Mouse (Mus musculus): Measurements from ENCODE around the gene Slc9a9. TPM values are rescaled to one million over a fixed set of nuclear protein-coding genes. Genes with fewer than 3 reads are reported as not detected.

The Slc9a9 gene
- polyA plus RNA-seq, 1 experiment = 4.0 TPM

DNA sequence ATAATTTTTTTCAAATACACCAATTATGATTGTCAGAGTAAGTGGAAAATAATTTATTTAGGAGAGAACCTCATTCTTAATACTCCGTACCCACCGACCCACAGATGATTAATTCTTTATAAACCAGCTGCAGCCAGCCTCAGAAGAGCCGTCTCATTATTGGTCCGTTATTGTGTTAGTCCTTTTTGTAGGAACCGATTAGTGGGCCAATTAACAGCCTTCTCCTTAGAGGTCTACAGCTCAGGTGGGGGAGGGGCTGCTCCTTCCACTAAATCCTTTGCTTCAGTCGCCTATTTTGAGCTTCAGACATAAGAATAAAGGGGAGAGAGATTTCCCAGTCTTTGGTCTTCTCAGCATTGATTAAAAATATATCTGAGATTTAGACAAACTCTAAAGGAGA, 98.4 kb downstream of the Slc9a9 start:
- no peak for DNase-seq
- TF ChIP-seq CTCF (IDR thresholded peaks at IDR 0.05; ENCODE audit: insufficient read depth, low read length) (no peak), POLR2A (IDR thresholded peaks at IDR 0.05; ENCODE audit: borderline replicate concordance, extremely low read depth, low read depth, low read length) (no peak)
- 80% methylated on average over 6 of the region's 6 CpGs for WGBS
- no peak overlapping the region for H3K4me3 ChIP-seq (replicated peaks; ENCODE audit: extremely low read depth, low read depth, low read length)
- H3K4me1 ChIP-seq (ENCODE audit: control insufficient read depth, insufficient read depth, low read length) = no peaks in the 10 kb centered on the region

GRCm38 (mm10) chr9:94768524-94768923, 98.8 kb downstream of the Slc9a9 start:
- WGBS = 78% methylated on average over 4 of the region's 4 CpGs
- DNase-seq = no peak

GRCm38 (mm10) chr9:94773357-94773756, 103.6 kb downstream of the Slc9a9 start:
- H3K4me3 ChIP-seq (replicated peaks; ENCODE audit: extremely low read depth, low read depth, low read length) = no peak overlapping the region
- WGBS = 38% methylated on average over 4 of the region's 4 CpGs
- TF ChIP-seq CTCF (IDR thresholded peaks at IDR 0.05; ENCODE audit: insufficient read depth, low read length) = no peak
- no peak for DNase-seq
- no peaks in the 10 kb centered on the region for H3K4me1 ChIP-seq (ENCODE audit: control insufficient read depth, insufficient read depth, low read length)

More at GRCm38 (mm10) chr9:94768524-94768923, 98.8 kb downstream of the Slc9a9 start:
- H3K4me1 ChIP-seq (ENCODE audit: control insufficient read depth, insufficient read depth, low read length) = no peaks in the 10 kb centered on the region
- no peak overlapping the region for H3K4me3 ChIP-seq (replicated peaks; ENCODE audit: extremely low read depth, low read depth, low read length)
- TF ChIP-seq POLR2A (IDR thresholded peaks at IDR 0.05; ENCODE audit: borderline replicate concordance, extremely low read depth, low read depth, low read length) (no peak), CTCF (IDR thresholded peaks at IDR 0.05; ENCODE audit: insufficient read depth, low read length) (no peak)

GRCm38 (mm10) chr9:94788261-94788660, 118.6 kb downstream of the Slc9a9 start:
- no peak overlapping the region for H3K4me3 ChIP-seq (replicated peaks; ENCODE audit: extremely low read depth, low read depth, low read length)
- WGBS = 81% methylated on average over 3 of the region's 3 CpGs

DNA sequence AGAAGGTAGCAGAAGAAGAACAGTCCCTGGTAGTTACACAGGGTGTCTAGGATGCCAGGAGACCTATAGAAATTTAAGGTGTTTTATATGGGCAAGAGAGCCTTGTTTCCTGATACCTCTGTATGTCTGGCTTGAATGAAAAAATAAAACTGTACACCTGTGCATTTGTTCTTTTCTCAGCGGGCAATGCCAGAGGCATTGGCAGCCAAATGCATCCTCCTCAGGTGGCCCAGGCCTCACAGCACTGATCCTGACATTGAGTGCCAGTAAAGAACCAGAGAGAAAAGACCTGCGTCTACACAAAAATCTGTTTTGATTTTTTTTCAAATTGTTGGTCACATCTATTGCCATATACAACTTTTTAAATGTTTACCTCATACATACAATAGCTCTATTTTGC, 121.3 kb downstream of the Slc9a9 start:
- Histone ChIP-seq H3K4me1 (ENCODE audit: control insufficient read depth, insufficient read depth, low read length) (no peaks in the 10 kb centered on the region), H3K4me3 (replicated peaks; ENCODE audit: extremely low read depth, low read depth, low read length) (no peak overlapping the region)
- TF ChIP-seq CTCF (IDR thresholded peaks at IDR 0.05; ENCODE audit: insufficient read depth, low read length) (no peak), POLR2A (IDR thresholded peaks at IDR 0.05; ENCODE audit: borderline replicate concordance, extremely low read depth, low read depth, low read length) (no peak)
- DNase-seq = no peak
- WGBS = 92% methylated on average over 2 of the region's 2 CpGs

More at GRCm38 (mm10) chr9:94788261-94788660, 118.6 kb downstream of the Slc9a9 start:
- DNase-seq = no peak
- TF ChIP-seq CTCF (IDR thresholded peaks at IDR 0.05; ENCODE audit: insufficient read depth, low read length) (no peak), POLR2A (IDR thresholded peaks at IDR 0.05; ENCODE audit: borderline replicate concordance, extremely low read depth, low read depth, low read length) (no peak)
- H3K4me1 ChIP-seq (ENCODE audit: control insufficient read depth, insufficient read depth, low read length) = no peaks in the 10 kb centered on the region

DNA sequence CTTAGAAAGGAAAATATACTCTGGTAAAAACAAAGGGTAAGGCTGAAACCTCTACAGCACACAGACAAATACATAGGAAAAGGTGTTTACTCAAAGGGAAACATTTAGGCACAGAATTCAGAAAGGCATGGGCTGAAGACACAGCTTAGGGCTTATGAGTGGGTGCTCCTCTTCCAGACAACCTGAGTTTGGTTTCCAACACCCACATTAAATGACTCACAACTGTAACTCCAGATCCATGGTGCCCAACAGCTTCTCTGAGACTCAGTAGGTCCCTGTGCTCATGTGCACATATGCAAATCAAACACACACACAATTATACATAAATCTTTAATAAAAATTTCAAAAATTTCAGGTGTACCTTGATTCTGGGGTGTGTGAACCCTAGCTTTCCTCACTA, 133.4 kb downstream of the Slc9a9 start:
- DNase-seq = no peak
- H3K4me1 ChIP-seq (ENCODE audit: control insufficient read depth, insufficient read depth, low read length) = no peaks in the 10 kb centered on the region
- TF ChIP-seq POLR2A (IDR thresholded peaks at IDR 0.05; ENCODE audit: borderline replicate concordance, extremely low read depth, low read depth, low read length) (no peak), CTCF (IDR thresholded peaks at IDR 0.05; ENCODE audit: insufficient read depth, low read length) (no peak)
- H3K4me3 ChIP-seq (replicated peaks; ENCODE audit: extremely low read depth, low read depth, low read length) = no peak overlapping the region

- TF ChIP-seq CTCF (IDR thresholded peaks at IDR 0.05; ENCODE audit: insufficient read depth, low read length) (no peak), POLR2A (IDR thresholded peaks at IDR 0.05; ENCODE audit: borderline replicate concordance, extremely low read depth, low read depth, low read length) (no peak)
- no peak for DNase-seq
- 53% methylated on average over 8 of the region's 8 CpGs for WGBS
- no peak overlapping the region for H3K4me3 ChIP-seq (replicated peaks; ENCODE audit: extremely low read depth, low read depth, low read length)
- H3K4me1 ChIP-seq (ENCODE audit: control insufficient read depth, insufficient read depth, low read length) = no peaks in the 10 kb centered on the region
These were observed 135.8 kb downstream of the Slc9a9 start for GRCm38 (mm10) chr9:94805506-94805905.

DNA sequence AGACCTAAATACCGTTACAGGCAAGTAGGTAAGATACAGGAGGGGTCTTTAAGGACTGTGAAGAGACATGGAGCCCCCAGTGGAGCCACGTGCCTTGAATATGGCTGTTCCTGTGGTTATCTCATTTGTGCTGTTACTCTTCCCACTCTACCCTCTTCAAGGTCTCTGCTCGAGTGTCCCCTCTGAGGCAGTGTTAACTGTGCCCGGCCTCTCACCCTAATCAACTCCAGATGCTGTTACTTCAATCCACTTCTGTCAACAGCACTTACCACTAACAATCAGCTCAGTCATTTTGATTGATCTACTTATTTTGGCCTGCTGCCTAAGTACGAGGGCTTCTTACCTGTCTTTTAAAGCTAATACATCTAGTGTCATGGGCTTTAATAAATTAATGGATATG, 145.8 kb downstream of the Slc9a9 start:
- Histone ChIP-seq H3K4me3 (replicated peaks; ENCODE audit: extremely low read depth, low read depth, low read length) (no peak overlapping the region), H3K4me1 (ENCODE audit: control insufficient read depth, insufficient read depth, low read length) (no peaks in the 10 kb centered on the region)
- DNase-seq = no peak
- 49% methylated on average over 5 of the region's 5 CpGs for WGBS
- TF ChIP-seq CTCF (IDR thresholded peaks at IDR 0.05; ENCODE audit: insufficient read depth, low read length) (no peak), POLR2A (IDR thresholded peaks at IDR 0.05; ENCODE audit: borderline replicate concordance, extremely low read depth, low read depth, low read length) (no peak)

DNA sequence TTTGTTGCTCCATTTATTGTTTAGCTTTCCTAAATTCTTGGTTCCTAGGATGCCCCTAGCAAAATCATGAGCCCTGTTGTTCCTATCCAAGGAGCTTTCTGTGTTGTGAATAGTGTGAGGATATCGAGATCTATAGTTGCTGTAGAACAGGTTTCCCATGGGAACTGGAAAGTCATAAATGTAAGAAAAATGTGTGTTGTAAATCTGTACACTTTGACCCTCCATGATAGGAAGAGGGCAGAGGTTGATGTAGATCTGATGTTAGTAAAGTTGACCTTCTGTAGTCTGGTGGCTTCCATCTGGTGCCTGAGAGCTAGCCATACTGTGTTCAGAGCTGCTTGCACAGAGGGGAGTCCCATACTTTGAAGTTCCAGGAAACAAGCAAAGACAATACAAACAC, 151.6 kb downstream of the Slc9a9 start:
- Histone ChIP-seq H3K4me1 (ENCODE audit: control insufficient read depth, insufficient read depth, low read length) (no peaks in the 10 kb centered on the region), H3K4me3 (replicated peaks; ENCODE audit: extremely low read depth, low read depth, low read length) (no peak overlapping the region)
- TF ChIP-seq CTCF (IDR thresholded peaks at IDR 0.05; ENCODE audit: insufficient read depth, low read length) (no peak), POLR2A (IDR thresholded peaks at IDR 0.05; ENCODE audit: borderline replicate concordance, extremely low read depth, low read depth, low read length) (no peak)
- 86% methylated on average over 1 of the region's 1 CpGs for WGBS
- no peak for DNase-seq

GRCm38 (mm10) chr9:94833836-94834235, 164.1 kb downstream of the Slc9a9 start:
- Histone ChIP-seq H3K4me1 (ENCODE audit: control insufficient read depth, insufficient read depth, low read length) (no peaks in the 10 kb centered on the region), H3K4me3 (replicated peaks; ENCODE audit: extremely low read depth, low read depth, low read length) (no peak overlapping the region)
- DNase-seq = no peak
- 79% methylated on average over 1 of the region's 1 CpGs for WGBS
- TF ChIP-seq POLR2A (IDR thresholded peaks at IDR 0.05; ENCODE audit: borderline replicate concordance, extremely low read depth, low read depth, low read length) = no peak
- no peak for TF ChIP-seq CTCF (IDR thresholded peaks at IDR 0.05; ENCODE audit: insufficient read depth, low read length)
